Mouse (Mus musculus) megakaryocyte, embryonic 14.5 days (primary cell): ENCODE results near the gene Pappa.

Experiments
- FLI1 ChIP-seq: IDR thresholded peaks from 2 replicates; pipeline ENCODE4 v1.6.1; 2012; ENCODE audit warnings: low read length, inconsistent platforms, mixed read lengths
- GATA1 ChIP-seq: IDR thresholded peaks from 3 replicates; pipeline ENCODE4 v1.6.1; 2012; ENCODE audit warnings: mixed read lengths, low read length, inconsistent platforms, borderline replicate concordance

DNA sequence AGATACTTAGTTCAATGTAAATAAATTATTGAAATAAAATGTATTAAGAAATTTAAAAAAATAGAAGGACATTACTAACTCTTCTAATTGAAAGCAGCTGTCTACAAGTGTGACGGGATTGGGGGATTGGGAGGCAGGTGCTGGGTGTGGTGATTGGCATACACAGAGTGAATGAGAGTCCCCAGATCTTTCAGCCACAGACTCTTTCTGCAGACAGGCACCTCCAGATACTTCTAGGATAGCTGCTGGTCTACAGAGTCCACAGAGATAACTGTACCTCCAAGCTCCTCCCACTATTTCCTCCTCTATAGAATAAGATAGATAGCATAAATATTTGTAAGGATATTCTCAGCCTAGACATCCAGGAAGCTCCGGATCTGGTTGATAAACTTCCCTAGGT, 159.6 kb downstream of the Pappa start:
- TF ChIP-seq GATA1, result no peak
- no peak for TF ChIP-seq FLI1
